Mouse (Mus musculus) kidney, adult 11 months (tissue): ENCODE measurements around the gene Tenm2.

Source experiments
- DNase-seq: peaks from one replicate; pipeline ENCODE4 v3.0.0; 2022

Tenm2 gene

GRCm38 (mm10) chr11:36169738-36170137 is 1066.0 kb downstream of the Tenm2 start:
- DNase-seq, result no peak

DNA sequence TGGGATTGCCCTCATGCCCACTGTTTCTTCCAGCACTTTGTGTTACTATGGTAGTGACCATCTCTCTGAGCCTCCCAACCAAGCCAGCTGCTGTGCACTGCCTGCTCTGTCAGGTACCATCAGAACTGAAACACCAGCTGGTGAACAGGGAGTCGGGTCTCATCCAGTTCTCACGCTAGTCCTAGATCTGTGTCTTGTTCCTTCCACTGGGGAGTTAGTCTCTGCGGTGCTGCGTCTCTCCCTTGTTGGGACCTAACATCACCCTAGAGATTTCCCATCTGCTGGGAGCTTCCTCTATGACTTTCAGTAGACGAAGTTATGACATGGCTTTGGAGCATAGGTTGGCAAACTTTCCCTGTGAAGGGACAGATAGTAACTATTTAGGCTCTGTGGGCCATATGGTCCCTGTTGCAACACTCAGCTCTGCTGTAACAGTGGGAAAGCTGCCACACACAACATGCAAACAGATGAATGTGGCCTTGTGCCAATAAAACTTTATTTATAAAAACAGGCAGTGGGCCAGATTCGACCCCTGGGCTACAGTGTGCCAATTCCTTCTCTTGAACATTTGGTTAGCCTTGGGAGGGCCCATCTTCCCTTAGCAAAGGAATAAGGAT is 1066.7 kb downstream of the Tenm2 start:
- DNase-seq, result no peak

GRCm38 (mm10) chr11:36167766-36168318 is 1067.9 kb downstream of the Tenm2 start:
- DNase-seq, result no peak

DNA sequence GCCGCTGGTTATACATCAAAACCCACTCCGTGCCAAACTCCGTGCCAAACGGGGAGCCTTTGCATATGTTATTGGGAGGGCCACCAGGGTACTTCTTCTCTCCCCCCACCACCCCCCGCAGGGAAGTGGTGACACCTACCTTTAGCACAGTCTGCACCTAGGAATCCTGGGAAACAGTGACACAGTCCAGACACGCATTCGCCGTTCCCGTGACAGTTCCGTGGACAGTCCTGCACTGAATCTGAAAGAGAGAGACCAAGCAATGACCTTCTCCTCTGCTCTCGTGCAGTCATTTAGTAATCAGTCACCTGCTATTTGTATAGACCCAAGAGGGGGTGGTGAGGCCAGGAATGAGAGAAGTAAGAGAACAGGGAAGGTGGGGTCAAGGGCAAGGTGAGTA is 1072.2 kb downstream of the Tenm2 start:
- no peak for DNase-seq

DNA sequence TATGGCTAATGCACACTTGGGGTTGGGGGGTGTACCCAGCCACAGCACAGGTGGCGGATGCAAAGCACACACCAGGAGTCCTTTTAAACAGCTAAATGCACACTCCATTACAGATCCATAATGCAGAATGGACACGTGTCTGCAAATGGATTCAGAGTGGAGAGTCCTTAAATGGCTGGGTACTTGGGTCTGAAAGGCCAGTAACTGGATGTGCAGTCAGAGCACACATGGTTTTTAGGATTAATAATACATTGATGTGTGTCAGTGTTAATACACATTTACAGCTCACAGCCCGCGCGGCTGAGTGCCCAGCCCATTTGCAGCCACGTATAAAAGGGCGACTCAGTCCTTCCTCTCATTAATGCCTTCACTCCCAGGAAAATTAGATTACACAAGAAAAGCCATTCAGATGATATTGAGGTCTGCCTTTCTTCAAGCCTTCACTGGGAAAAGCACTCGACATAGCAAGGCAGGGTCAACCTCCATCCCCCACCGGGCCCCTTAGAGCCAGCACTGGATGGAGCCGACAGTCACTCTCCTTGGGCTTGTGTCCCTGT is 1073.9 kb downstream of the Tenm2 start:
- DNase-seq, result no peak

DNA sequence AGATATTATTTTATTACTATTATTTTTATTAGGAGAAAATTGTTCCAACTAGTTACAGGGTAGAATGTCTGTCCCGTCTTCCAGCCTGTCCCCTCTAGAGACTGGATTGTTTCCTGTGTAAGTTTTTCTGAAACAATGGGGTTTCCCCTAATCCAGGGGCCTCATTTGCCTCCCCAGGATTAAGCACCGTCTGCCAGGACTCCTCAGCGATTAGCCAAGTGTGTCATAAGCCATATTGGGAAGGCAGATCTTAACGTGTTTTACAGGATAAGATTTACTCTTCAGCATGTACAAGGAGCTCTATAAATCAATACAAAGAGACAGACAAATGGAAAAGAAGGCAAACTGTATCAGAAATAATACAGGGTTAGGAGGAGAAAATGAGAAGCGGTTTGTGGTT is 1082.3 kb downstream of the Tenm2 start:
- no peak for DNase-seq

- no peak for DNase-seq
Measured at GRCm38 (mm10) chr11:36153011-36153410, 1082.8 kb downstream of the Tenm2 start.

DNA sequence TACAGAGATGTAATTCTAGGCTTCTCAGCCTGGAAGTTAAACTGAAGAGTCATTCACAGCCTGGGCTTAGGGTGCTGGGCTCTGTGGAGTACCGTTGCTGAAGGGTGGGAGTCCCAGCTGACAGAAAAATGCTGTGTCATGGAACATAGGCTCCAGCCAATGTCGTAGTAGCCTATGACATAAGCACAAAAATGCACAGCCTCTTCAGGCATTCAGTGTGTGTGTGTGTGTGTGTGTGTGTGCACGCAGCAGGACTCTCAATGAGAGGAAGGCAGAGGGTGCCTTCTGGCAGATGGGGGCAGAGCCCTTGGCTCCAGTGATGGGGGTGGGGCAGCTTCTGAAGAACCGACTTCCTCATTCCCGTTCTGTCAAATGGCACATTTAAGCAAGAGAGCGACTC is 1083.5 kb downstream of the Tenm2 start:
- DNase-seq, result peak; percentile 8

- no peak for DNase-seq
Measured at GRCm38 (mm10) chr11:36149092-36149491, 1086.7 kb downstream of the Tenm2 start.

GRCm38 (mm10) chr11:36145057-36145456 is 1090.7 kb downstream of the Tenm2 start:
- DNase-seq, result no peak

DNA sequence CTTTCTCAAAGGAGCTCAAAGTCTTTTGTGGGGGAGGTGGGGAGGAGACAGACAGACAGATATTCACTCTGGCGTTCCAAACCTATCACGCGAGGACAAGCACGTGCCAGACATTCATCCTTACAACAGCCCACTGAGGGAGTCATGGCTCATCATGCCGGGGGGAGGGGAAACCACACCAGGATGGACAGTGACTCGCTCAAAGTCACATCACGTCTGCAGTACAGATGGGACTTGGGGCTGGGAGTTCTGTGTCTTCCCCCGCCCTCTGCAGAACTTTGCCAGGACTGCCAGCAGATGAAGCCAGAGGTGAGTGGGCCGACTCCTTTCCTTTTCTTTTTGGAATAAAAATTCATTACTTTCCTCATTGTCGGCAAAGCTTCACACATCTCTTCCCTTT is 1095.4 kb downstream of the Tenm2 start:
- no peak for DNase-seq

- no peak for DNase-seq
Measured at GRCm38 (mm10) chr11:36139521-36139920, 1096.2 kb downstream of the Tenm2 start.

- DNase-seq, result no peak
Measured at GRCm38 (mm10) chr11:36137840-36138239, 1097.9 kb downstream of the Tenm2 start.

DNA sequence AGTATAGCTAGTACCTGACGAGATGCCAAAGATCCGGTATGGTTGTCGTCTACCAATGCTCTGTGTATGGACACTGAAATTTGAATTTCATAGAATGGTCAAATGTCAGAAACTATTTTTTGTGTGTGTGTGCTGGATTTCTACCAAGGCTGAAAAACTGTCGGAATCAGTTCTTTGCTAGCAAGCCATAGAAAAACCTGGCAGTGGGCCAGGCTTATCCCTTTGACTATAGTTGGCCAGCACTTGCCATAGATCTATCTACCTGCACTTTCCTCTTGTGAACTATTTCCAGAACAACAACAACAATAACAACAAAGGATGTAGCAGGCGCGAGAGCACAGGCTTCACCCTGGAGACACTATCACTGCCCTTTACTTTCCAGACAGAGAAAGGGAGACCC is 1098.5 kb downstream of the Tenm2 start:
- DNase-seq, result no peak

DNA sequence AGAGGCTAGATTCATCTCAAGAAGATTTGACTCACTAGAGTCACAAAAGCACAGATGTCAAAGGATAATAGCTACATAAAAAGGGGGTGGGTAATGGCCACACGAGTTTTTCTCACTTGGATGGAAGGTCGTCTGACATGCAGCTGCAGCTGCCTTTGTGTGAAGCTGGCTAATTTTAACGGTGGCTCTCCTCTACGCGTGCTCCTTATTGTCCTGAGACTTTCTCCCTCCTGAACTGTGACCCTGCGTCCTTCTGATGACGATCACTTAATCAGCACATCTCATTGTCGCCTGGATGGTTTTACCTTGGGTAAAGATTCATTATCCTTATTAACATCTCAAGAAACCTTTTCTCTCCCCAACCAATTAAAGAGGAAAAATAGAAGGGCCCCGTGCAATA is 1101.1 kb downstream of the Tenm2 start:
- no peak for DNase-seq

GRCm38 (mm10) chr11:36123275-36123674 is 1112.5 kb downstream of the Tenm2 start:
- DNase-seq, result no peak

GRCm38 (mm10) chr11:36121410-36121929 is 1114.3 kb downstream of the Tenm2 start:
- peak; percentile 11 for DNase-seq

GRCm38 (mm10) chr11:36120591-36121409 is 1115.0 kb downstream of the Tenm2 start:
- DNase-seq, result no peak

GRCm38 (mm10) chr11:36113326-36113725 is 1122.4 kb downstream of the Tenm2 start:
- no peak for DNase-seq

- DNase-seq, result peak; percentile 60
Measured at GRCm38 (mm10) chr11:36108970-36109731, 1126.6 kb downstream of the Tenm2 start.

- no peak for DNase-seq
Measured at GRCm38 (mm10) chr11:36107840-36108239, 1127.9 kb downstream of the Tenm2 start.

DNA sequence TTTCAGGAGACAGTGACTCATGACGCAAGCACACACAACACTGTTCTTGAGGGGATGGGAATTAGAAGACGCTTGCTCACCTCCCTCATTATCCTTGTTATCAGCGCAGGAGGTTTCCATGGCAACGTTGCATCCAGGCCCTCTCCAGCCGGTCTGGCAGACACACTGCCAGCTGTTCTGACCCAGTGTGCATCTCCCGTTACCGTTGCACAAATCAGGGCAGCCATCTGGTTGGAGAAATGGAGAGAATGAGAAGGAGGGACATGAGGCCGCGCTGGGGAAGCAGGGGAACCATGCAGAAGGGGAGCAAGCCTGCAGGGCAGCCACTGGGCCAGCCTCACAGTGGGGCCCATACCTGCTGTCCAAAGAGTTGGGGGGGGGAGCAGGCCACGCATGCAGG is 1129.1 kb downstream of the Tenm2 start:
- DNase-seq, result no peak

- peak; percentile 22 for DNase-seq
Measured at GRCm38 (mm10) chr11:36103556-36103955, 1132.2 kb downstream of the Tenm2 start.
